Mouse (Mus musculus) cerebellum, adult 8-10 months (tissue): Measurements from ENCODE around the gene Sos2.

Experiments used
- DNase-seq: peaks from one replicate; pipeline ENCODE4 v3.0.0; 2022

Sos2 gene

GRCm38 (mm10) chr12:69681566-69682061 is at the start of gene Sos2:
Gene Sos2, minus strand, starts transcription at chr12:69681852.
- peak; percentile 68 for DNase-seq

DNA sequence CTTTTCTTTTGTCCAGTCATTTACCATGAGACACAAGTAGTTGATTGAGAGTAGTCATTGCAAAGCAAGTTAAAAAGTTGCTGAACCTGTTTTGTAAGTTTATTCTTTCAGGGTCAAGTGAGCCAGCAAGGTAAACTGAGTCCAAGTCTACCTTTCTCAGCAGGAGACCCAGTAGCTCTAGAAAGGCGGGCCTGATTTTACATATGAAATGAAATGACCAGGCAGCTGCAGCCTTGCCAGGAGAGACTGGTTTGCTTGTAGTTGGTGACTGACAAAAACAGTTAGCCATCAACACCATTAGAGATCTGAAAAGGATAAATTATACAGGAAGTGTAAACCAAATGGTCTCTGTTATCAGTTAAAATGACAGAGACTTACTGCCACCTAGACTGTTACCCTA is 48.7 kb upstream of the Sos2 start:
- no peak for DNase-seq

- DNase-seq: no peak
Observed at GRCm38 (mm10) chr12:69729246-69729645, 47.6 kb upstream of the Sos2 start.

DNA sequence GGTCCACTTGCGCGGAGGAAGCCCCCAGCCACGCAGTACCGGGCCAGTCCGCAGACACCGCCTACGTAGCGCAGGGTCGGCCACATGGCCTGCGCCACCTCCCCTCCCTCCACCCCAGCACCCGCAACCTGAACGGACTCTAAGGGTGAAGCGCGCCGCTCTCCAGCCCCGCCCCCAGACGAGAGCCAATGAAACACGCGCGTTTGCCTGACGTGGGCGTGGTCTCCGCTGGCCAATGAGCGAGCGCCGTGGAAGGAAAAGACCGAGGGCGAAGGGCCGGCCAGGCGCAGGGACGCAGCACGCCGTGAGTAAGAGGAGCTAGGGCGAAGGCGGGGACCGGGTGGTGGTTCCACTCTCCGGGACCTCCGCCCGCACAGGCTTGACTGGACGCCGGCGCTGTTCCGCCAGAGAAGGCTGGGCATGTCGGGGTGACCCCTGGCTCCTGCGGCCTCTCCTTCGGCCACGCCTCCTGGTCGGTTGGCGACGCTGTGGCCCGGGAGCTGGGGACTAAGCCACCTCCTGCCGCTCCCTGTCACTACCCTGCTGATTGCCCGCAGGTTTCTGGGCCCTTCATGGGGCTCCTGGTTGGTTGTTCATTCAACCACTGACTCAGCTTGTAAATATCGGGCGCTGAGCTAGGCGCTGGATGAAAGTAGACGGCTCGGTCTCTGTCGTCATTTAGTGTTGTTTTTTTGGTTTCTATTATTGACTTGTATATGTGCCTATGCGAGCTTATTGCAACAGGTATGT is 43.2 kb upstream of the Sos2 start, which contains the start of the genes L2hgdh and Atp5s:
L2hgdh (minus strand) TSS at position 163 of the 750 bp plus-strand sequence.
Atp5s (plus strand) TSS at position 240 of the 750 bp plus-strand sequence.
- DNase-seq: peak; percentile 95

DNA sequence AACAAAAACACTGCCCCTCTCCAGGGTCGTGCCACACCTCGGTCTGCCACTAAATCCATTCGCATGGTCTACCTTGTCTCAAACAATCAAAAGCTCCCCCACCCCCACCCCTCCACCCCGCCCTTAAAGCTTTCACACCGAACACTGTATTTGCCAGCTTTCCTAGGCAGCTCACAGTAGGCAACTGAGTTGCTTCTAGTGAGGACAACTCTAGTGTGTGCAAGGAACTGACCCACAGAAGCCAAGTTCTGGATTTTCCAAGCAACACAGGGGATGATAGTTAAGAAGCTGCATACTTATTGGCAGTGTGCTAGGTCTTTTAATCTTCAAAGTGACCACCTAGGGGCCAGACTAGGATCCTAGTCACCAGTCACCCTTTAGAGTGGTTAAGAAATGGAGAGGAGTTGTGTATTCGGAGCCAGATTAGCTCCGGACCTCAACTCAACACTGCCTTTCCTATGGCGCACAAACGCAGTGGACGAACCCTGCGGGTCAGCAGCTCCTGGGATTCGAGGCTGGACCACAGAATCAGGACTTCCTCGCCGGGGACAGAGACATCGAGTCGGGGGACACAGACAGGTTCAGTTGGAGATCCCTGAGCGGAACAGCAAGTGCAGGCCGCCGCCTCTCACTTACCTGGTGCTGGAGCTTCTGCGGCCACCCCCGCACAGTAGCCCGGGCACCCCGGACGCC is 42.5 kb upstream of the Sos2 start:
- DNase-seq: no peak

DNA sequence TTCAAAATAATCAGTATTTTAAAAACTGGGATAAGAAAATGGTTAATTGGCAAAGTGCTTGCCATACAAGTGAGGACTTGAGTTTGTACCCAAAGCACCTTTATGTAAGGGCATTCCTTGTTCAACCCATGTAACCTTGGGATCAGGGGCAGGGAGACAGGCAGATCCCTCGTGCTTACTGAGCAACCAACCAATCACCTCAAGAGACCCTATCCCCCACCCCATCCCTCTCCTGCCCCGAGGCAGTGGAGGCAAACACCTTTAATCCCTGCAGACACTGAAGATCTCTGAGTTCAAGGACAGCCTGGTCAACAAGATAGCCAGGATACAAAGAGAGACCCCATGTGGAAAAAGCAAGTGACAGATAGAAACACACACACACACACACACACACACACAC is 41.7 kb upstream of the Sos2 start:
- no peak for DNase-seq

DNA sequence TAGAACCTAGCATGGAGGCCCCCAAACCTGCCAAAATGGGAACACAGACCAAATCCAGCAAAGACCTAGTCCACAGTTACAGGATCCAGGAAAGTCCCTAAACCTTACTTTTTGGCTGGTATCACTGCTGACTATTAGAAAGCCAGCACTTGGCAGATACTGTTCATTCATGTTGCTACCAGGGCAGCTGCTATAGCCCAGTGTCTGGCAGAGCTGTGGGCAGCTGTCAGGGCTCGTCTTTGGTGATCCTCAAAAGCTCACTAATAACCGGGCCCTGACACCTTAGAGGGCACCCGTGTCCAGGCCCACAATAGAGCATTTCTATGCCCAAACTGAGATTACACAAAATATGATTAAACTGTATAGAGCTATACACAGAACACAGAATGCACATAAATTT is 41.2 kb upstream of the Sos2 start:
- no peak for DNase-seq

DNA sequence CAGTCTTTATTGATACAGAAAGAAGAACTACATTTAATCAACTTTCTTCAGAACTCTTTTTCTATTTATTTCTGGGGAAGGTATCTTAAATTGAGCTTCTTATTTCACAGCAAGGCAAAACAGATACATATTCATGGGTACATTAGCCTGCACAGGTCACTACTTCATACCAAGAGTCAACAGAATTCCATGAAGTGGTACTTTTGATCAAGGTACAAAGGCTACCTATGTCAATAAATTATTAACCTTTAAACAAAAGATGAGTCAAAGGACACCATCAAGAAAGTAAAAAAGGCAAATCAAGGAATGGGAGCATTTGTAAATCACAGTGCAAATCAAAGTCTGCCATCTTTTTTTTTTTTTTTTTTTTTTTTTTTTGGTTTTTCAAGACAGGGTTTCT is 32.0 kb upstream of the Sos2 start:
- DNase-seq: no peak

GRCm38 (mm10) chr12:69704799-69705458 is 23.3 kb upstream of the Sos2 start:
- no peak for DNase-seq

- DNase-seq: no peak
Observed at GRCm38 (mm10) chr12:69698352-69698751, 16.7 kb upstream of the Sos2 start.

DNA sequence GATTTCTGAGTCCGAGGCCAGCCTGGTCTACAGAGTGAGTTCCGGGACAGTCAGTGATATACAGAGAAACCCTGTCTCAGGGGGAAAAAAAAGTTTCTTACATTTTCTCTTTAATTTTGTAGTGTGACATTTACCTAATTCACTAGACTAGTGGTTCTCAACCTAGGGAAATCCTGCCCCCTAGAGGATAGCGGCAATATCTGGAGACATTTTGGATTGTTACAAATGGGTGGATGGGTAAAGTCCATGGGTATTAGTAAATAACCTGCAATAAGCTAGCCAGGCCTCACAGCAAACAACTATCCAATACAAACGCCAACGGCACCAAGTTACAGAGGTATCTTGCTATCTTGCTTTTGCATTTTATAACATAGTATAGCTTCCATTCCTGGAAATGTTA is 15.1 kb upstream of the Sos2 start:
- peak; percentile 47 for DNase-seq

GRCm38 (mm10) chr12:69693471-69693870 is 11.8 kb upstream of the Sos2 start:
- DNase-seq: no peak

DNA sequence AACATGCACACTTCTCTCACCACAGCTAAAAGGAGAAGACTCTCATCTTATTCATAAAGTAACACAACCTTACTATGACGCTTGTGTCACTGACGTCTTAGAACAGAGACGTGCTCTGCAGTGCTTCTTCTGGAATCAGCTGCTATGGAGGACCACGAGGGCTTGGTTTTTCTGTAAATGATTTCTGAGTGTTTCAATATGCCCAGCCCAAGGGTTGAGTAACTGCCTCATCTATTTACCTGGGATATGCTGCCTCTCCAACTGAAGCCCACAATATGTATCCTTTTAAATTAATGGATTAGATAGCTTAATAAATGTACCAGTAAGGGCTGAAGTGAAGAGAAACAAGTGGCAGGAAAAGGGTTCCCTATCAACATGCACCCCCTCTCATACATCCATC is 9.1 kb upstream of the Sos2 start:
- no peak for DNase-seq

- DNase-seq: no peak
Observed at GRCm38 (mm10) chr12:69689094-69689493, 7.4 kb upstream of the Sos2 start.

DNA sequence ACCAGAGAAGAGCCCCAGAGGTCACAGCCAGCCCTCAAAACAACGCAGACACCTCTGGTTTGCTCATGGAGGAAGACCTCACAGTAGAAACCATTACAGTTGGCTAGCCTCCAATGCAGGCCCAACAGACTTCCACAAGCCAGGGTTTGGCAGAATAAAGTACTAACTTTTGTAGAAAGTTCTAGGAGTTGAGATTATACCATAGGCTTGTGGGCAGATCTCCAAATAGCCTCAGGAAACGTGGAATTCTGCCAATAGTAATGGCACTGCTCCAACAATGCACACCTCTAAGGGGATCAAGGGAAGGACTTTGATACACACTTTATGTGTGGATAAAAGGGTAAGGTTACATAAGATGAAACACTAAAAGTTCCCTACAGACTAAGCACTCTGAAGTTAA is 6.7 kb upstream of the Sos2 start:
- no peak for DNase-seq

DNA sequence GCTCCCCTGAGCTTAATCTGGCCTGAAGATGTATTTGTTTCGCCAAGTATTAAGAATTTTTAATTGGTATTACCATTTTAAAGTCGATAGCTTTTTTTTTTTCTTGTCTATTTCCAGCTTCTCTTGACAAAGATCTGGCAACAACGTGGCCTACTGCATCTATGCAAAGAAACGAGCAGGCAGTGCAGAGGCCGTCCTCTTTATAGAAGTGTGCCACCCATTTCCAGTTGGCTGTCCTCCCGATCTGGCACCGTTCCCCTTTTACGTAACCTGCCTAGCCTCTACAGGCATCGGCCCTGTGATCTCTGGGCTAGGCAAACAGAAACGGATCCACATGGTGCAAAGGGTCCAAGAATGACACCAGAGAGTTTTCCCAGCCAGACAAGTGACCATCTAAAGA is 1.9 kb upstream of the Sos2 start:
- peak; percentile 89 for DNase-seq

DNA sequence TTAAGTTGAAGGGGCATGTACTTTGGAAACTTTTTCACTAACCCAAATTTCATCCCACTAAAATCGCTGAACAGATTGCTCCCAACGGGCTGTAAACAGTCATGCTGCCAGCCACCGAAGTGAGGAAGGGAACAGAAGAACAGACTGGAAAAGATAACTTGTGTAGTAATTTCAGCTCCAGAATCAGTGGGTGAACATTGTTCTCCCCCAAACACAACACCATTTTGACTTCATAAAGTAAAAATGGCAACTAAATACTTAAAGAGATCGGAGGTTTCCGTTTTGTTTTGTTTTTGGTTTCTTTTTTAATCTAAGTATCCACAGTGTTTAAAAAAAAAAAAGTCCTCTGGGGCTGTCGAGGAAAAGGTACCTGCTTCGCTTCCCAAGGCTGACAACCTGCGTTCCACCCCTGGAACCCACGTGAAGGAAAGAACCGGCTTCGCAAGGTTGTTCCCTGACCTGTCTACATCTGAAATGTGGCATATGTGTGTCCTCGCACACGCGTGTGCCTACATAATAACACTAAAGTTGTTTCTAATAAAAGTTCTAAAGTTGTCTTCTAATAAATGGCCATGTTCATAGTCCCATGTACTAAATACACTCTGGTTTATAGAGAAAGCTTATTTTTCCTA is 1.3 kb upstream of the Sos2 start:
- DNase-seq: no peak

- peak; percentile 84 for DNase-seq
Observed at GRCm38 (mm10) chr12:69682065-69682787, 574 bp upstream of the Sos2 start.

- peak; percentile 40 for DNase-seq
Observed at GRCm38 (mm10) chr12:69680635-69681565, 752 bp downstream of the Sos2 start.

GRCm38 (mm10) chr12:69676157-69676556 is 5.5 kb downstream of the Sos2 start:
- no peak for DNase-seq
